Mouse (Mus musculus): ENCODE measurements around the gene Olfr639.

GRCm38 (mm10) chr7:103999124-103999523 is 18.0 kb downstream of the Olfr639 start:
- TF ChIP-seq CTCF (IDR thresholded peaks at IDR 0.05; ENCODE audit: low read depth) (no peak), EP300 (IDR thresholded peaks at IDR 0.05; ENCODE audit: low read depth) (no peak)

Measured in liver, postnatal 0 days (tissue).